Mouse (Mus musculus) embryonic facial prominence, embryonic 14.5 days (tissue): ENCODE measurements around the gene St3gal2. TPM values are rescaled to one million over a fixed set of nuclear protein-coding genes. Genes with fewer than 3 reads are reported as not detected.

Experiments
- ATAC-seq: fragments of 200-750 bp; cut with Nextera tagmentation; 2 replicates; pipeline ENCODE4 v1.8.0; 2017; ENCODE audit warnings: low read depth, moderate number of reproducible peaks, moderate TSS enrichment
- DNase-seq: peaks from one replicate; pipeline ENCODE4 v3.0.0-alpha.2; 2015; ENCODE audit warnings: low spot score
- H3K27ac ChIP-seq: fragments of 300-500 bp; sonication (generic); replicated peaks from 2 replicates; pipeline ENCODE4 v1.5.1; 2014; ENCODE audit warnings: low read depth, mild to moderate bottlenecking, low read length, moderate library complexity
- H3K27me3 ChIP-seq: fragments of 300-500 bp; sonication (generic); replicated peaks from 2 replicates; pipeline ENCODE4 v1.6.1; 2014; ENCODE audit warnings: low read length; ENCODE audit not compliant: control insufficient read depth, insufficient read depth
- H3K36me3 ChIP-seq: fragments of 300-500 bp; sonication (generic); 2 replicates; pipeline ENCODE4 v1.6.1; 2014; ENCODE audit warnings: low read length, mixed read lengths; ENCODE audit not compliant: control insufficient read depth, insufficient read depth
- H3K4me1 ChIP-seq: fragments of 300-500 bp; sonication (generic); 2 replicates; pipeline ENCODE4 v1.6.1; 2014; ENCODE audit warnings: antibody characterized with exemption, low read length; ENCODE audit not compliant: control insufficient read depth, insufficient read depth
- H3K4me2 ChIP-seq: fragments of 300-500 bp; sonication (generic); 2 replicates; pipeline ENCODE4 v1.6.1; 2014; ENCODE audit warnings: low read depth, mild to moderate bottlenecking, low read length, moderate library complexity, mixed read lengths
- H3K4me3 ChIP-seq: fragments of 300-500 bp; sonication (generic); 2 replicates; pipeline ENCODE4 v1.5.1; 2014; ENCODE audit warnings: low read depth, mild to moderate bottlenecking, low read length
- H3K9ac ChIP-seq: fragments of 300-500 bp; sonication (generic); 2 replicates; pipeline ENCODE4 v1.6.1; 2014; ENCODE audit warnings: low read depth, mild to moderate bottlenecking, low read length, moderate library complexity, mixed read lengths
- H3K9me3 ChIP-seq: fragments of 300-500 bp; sonication (generic); 2 replicates; pipeline ENCODE4 v1.6.1; 2016; ENCODE audit warnings: low read length; ENCODE audit not compliant: control insufficient read depth
- WGBS: fragments of 180-500 bp; shearing (Covaris S2); extraction: QIAGEN DNeasy Blood & Tissue Kit; methylation state at CpG from one replicate; pipeline ENCODE4 v1.1.7; 2014; 5-methylcytosine and 5-hydroxymethylcytosine counted together
- polyA plus RNA-seq: library from polyadenylated mRNA; unstranded; fragments of >200 nt; fragmentation: Nextera tagmentation; extraction: Ambion mirVana; gene quantifications from 2 replicates; pipeline ENCODE4 v1.2.1, GENCODE M21; 2014

St3gal2 gene
- 19.4 and 20.8 TPM in 2 replicates for polyA plus RNA-seq

GRCm38 (mm10) chr8:110919341-110920031, at the start of gene St3gal2:
Gene St3gal2, plus strand, starts transcription at chr8:110919922.
- Histone ChIP-seq H3K4me2 (peak within 1 kb of the TSS; percentile 85), H3K9ac (peak within 1 kb of the TSS; percentile 92), H3K27me3 (no peaks in the 10 kb centered on the region), H3K4me3 (peak within 1 kb of the TSS; percentile 91), H3K36me3 (no peaks in the 10 kb centered on the region), H3K4me1 (peaks cover 18% of the 10 kb centered on the region), H3K9me3 (no peaks in the 10 kb centered on the region), H3K27ac (peak within 1 kb of the TSS; percentile 83)
- DNase-seq, result peak; percentile 99
- WGBS, result 0% methylated on average over 11 of the region's 36 CpGs
- ATAC-seq, result peak; percentile 99

GRCm38 (mm10) chr8:110870501-110870900, 49.2 kb upstream of the St3gal2 start:
- no peaks in the 10 kb centered on the region for H3K27me3 ChIP-seq
- no peaks in the 10 kb centered on the region for H3K4me1 ChIP-seq
- no peaks in the 10 kb centered on the region for H3K9me3 ChIP-seq
- H3K4me2 ChIP-seq, result no peak overlapping the region
- H3K9ac ChIP-seq, result no peak overlapping the region
- no peak for DNase-seq
- H3K27ac ChIP-seq, result no peak overlapping the region
- no peak overlapping the region for H3K4me3 ChIP-seq
- WGBS, result 98% methylated on average over 2 of the region's 2 CpGs
- peaks cover 96% of the 10 kb centered on the region for H3K36me3 ChIP-seq
- no peak for ATAC-seq

DNA sequence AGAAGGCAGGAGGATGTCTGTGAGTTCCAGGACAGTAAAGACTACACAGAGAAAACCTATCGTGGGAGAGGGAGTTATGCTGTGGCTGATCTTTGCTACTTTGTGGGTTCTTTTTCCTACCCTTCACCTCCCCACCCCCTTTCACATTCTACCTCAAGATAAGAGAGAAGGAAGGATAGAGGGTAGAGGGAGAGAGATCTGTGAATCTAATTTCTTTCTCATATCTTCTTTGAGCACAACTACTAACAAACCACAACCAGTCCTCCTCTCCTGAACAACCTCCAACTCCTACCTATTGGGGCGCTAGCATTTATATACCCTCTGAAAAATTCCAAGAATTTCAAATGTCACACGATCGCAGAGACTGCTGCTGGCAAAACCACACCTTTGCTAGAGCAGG, 41.9 kb upstream of the St3gal2 start:
- Histone ChIP-seq H3K4me1 (no peaks in the 10 kb centered on the region), H3K27me3 (no peaks in the 10 kb centered on the region), H3K4me3 (no peak overlapping the region), H3K36me3 (peaks cover 95% of the 10 kb centered on the region), H3K9ac (no peak overlapping the region), H3K4me2 (no peak overlapping the region), H3K9me3 (no peaks in the 10 kb centered on the region), H3K27ac (no peak overlapping the region)
- WGBS, result 70% methylated on average over 4 of the region's 4 CpGs
- DNase-seq (no peak), ATAC-seq (no peak)

- H3K4me2 ChIP-seq, result no peak overlapping the region
- no peaks in the 10 kb centered on the region for H3K4me1 ChIP-seq
- no peak overlapping the region for H3K4me3 ChIP-seq
- DNase-seq (no peak), ATAC-seq (no peak)
- H3K9ac ChIP-seq, result no peak overlapping the region
- H3K27me3 ChIP-seq, result no peaks in the 10 kb centered on the region
- WGBS, result 95% methylated on average over 10 of the region's 10 CpGs
- no peak overlapping the region for H3K27ac ChIP-seq
- H3K9me3 ChIP-seq, result no peaks in the 10 kb centered on the region
- H3K36me3 ChIP-seq, result peaks cover 91% of the 10 kb centered on the region
Observed at GRCm38 (mm10) chr8:110881741-110882310, 37.9 kb upstream of the St3gal2 start.

DNA sequence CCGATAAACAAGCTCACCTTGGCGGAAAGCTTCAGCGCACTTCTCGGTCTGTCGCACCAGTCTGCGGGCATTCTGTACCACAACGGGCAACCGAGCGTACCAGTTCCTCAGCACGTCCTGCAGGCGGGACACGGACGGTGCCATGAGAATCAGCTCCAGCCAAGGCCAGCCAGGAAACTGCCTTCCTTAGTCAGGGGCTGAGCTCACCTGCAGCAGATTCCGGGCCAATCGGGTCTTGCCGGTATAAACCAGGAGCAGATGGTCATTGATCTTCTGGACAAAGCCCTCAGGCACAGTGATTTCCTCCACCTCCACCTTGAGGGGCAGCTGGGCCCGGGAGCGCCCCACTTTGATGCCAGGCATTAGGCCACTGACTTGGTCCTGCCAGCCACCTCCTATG, 35.9 kb upstream of the St3gal2 start:
- peaks cover 87% of the 10 kb centered on the region for H3K36me3 ChIP-seq
- 92% methylated on average over 18 of the region's 18 CpGs for WGBS
- no peak overlapping the region for H3K27ac ChIP-seq
- H3K9ac ChIP-seq, result no peak overlapping the region
- DNase-seq (no peak), ATAC-seq (no peak)
- no peaks in the 10 kb centered on the region for H3K27me3 ChIP-seq
- H3K4me1 ChIP-seq, result no peaks in the 10 kb centered on the region
- no peaks in the 10 kb centered on the region for H3K9me3 ChIP-seq
- H3K4me2 ChIP-seq, result no peak overlapping the region
- H3K4me3 ChIP-seq, result no peak overlapping the region

DNA sequence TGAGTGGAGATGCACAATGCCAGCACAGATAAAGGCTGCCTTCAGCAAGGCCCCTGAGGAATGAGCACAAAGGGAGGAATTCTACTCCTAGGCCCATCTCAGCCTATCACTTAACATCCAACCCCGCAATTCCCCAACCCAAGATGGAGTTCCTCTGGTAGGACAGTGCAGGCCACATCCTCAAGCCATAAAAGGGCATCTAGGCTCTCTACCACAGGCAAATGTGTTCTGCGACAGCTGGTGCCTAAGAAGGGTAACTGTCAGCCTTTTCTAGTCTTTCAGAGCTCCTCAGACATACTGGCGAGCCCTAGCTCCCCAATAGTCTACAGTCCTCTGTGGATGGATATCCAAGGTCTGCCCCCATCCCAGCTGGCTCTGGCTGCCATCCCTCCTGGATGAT, 33.1 kb upstream of the St3gal2 start:
- H3K9me3 ChIP-seq, result no peaks in the 10 kb centered on the region
- no peak overlapping the region for H3K4me2 ChIP-seq
- H3K36me3 ChIP-seq, result peaks cover 70% of the 10 kb centered on the region
- DNase-seq (no peak), ATAC-seq (no peak)
- H3K27ac ChIP-seq, result no peak overlapping the region
- 84% methylated on average over 3 of the region's 3 CpGs for WGBS
- no peaks in the 10 kb centered on the region for H3K27me3 ChIP-seq
- no peaks in the 10 kb centered on the region for H3K4me1 ChIP-seq
- no peak overlapping the region for H3K9ac ChIP-seq
- H3K4me3 ChIP-seq, result no peak overlapping the region

GRCm38 (mm10) chr8:110887551-110887950, 32.2 kb upstream of the St3gal2 start:
- Histone ChIP-seq H3K36me3 (peaks cover 67% of the 10 kb centered on the region), H3K27me3 (no peaks in the 10 kb centered on the region), H3K4me2 (no peak overlapping the region), H3K4me1 (no peaks in the 10 kb centered on the region), H3K9me3 (no peaks in the 10 kb centered on the region), H3K9ac (no peak overlapping the region), H3K4me3 (no peak overlapping the region), H3K27ac (no peak overlapping the region)
- no peak for DNase-seq
- WGBS, result 88% methylated on average over 10 of the region's 10 CpGs
- ATAC-seq, result no peak

GRCm38 (mm10) chr8:110888441-110888840, 31.3 kb upstream of the St3gal2 start:
- no peaks in the 10 kb centered on the region for H3K4me1 ChIP-seq
- H3K4me3 ChIP-seq, result no peak overlapping the region
- ATAC-seq (no peak), DNase-seq (no peak)
- no peak overlapping the region for H3K27ac ChIP-seq
- no peak overlapping the region for H3K9ac ChIP-seq
- 94% methylated on average over 8 of the region's 8 CpGs for WGBS
- H3K9me3 ChIP-seq, result no peaks in the 10 kb centered on the region
- H3K4me2 ChIP-seq, result no peak overlapping the region
- no peaks in the 10 kb centered on the region for H3K27me3 ChIP-seq
- peaks cover 61% of the 10 kb centered on the region for H3K36me3 ChIP-seq

- no peak overlapping the region for H3K9ac ChIP-seq
- no peak overlapping the region for H3K27ac ChIP-seq
- no peak overlapping the region for H3K4me2 ChIP-seq
- 83% methylated on average over 13 of the region's 16 CpGs for WGBS
- no peaks in the 10 kb centered on the region for H3K27me3 ChIP-seq
- DNase-seq (no peak), ATAC-seq (no peak)
- H3K4me3 ChIP-seq, result no peak overlapping the region
- no peaks in the 10 kb centered on the region for H3K9me3 ChIP-seq
- no peaks in the 10 kb centered on the region for H3K4me1 ChIP-seq
- peaks cover 59% of the 10 kb centered on the region for H3K36me3 ChIP-seq
Observed at GRCm38 (mm10) chr8:110888860-110889259, 30.9 kb upstream of the St3gal2 start.
